21 mouse cellular contexts compared by ENCODE assay signal in the genomic region with DNA sequence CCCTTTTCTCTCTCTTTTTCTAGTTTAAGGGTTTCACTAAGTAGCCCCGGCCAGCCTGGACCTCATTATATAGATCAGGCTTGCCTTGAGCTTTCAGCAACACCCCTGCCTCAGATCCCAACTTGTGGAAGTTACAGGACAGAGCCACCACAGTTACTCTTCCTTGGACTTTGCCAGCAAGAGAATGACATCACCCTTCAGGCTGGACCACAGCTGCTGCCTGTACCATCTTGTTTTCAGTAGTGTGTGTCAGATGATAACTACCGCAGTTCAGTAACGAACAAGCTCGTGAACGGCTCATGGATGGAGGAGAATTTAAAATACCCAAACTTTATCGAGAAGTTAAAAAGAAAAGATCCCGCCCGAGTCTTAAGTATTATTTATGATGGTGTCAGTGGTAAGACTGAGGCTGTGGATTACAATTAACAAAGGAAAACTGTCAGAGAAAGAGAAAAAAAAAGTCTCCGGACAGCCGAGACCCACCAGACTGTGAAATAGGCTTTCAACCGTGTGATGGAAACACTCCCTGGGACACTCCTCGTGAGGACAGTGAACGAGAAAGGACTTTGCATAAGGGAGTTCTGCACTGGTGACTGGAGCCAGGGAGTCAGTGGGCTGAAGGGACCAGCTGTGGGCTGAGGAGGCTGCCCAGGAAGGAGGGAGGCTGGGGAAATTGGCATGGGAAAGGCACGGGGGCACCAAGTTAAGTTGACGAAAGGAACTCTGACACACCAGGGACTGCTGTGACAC. TPM values are rescaled to one million over a fixed set of nuclear protein-coding genes. Genes with fewer than 3 reads are reported as not detected.
DNase-seq lines count a peak whose midpoint lies in the region; ATAC-seq and TF ChIP-seq lines count a peak whose summit lies in the region.
"Had no signal": no experiment of that assay in that cellular context is flagged by ENCODE, and none has a peak within 500 bp of the region (broad histone marks: within the 10 kb centered on the region; RNA-seq: fewer than 3 reads in every experiment).

No protein-coding gene starts in this region.

- no peaks in the 10 kb centered on the region for H3K27me3 ChIP-seq in heart, embryonic 11.5 days (ENCODE audit: control insufficient read depth, insufficient read depth, low read length)
- H3K27me3 ChIP-seq in heart, embryonic 12.5 days (replicated peaks), result no peaks in the 10 kb centered on the region
- no peaks in the 10 kb centered on the region for H3K27me3 ChIP-seq in kidney, embryonic 14.5 days (ENCODE audit: control insufficient read depth, insufficient read depth, low read length)
- no peaks in the 10 kb centered on the region for H3K27me3 ChIP-seq in kidney, adult 2 months (replicated peaks; ENCODE audit: control insufficient read depth, insufficient read depth, low read length)
- no peaks in the 10 kb centered on the region for H3K27me3 ChIP-seq in midbrain, embryonic 12.5 days
- H3K27me3 ChIP-seq in midbrain, embryonic 16.5 days (ENCODE audit: control insufficient read depth, insufficient read depth, low read depth, low read length), result no peaks in the 10 kb centered on the region
- H3K27me3 ChIP-seq: heart, embryonic 15.5 days; stomach, embryonic 15.5 days had no signal

- 0 out of 2 replicates have a peak, but pooled peaks have one; percentile 42 for ATAC-seq in heart, embryonic 11.5 days (replicated peaks; ENCODE audit: insufficient number of reproducible peaks, low FRiP score, low TSS enrichment)
- no peak for ATAC-seq in heart, embryonic 12.5 days (ENCODE audit: insufficient number of reproducible peaks, low FRiP score)
- peak; percentile 89 for ATAC-seq in kidney, embryonic 14.5 days (ENCODE audit: low FRiP score, low TSS enrichment)
- peak; percentile 44; the same call in 1 of the 2 replicates for ATAC-seq in midbrain, embryonic 12.5 days (ENCODE audit: low FRiP score, low read depth)
- no peak for ATAC-seq in midbrain, embryonic 16.5 days
- ATAC-seq: forebrain, embryonic 14.5 days; inflammation-experienced regulatory T-cells, adult 6 months had no signal

- TF ChIP-seq POLR2A in kidney, adult 2 months (IDR thresholded peaks at IDR 0.05; ENCODE audit: low read depth, low read length), result no peak

- 72% methylated on average over 15 of the region's 15 CpGs for WGBS in heart, embryonic 11.5 days (ENCODE audit: insufficient replicate concordance)
- WGBS in heart, embryonic 12.5 days, result 72% methylated on average over 15 of the region's 15 CpGs
- WGBS in kidney, embryonic 14.5 days, result 35% methylated on average over 15 of the region's 15 CpGs
- 38% methylated on average over 15 of the region's 15 CpGs for WGBS in kidney, adult 2 months
- 46% methylated on average over 15 of the region's 15 CpGs for WGBS in midbrain, embryonic 12.5 days
- WGBS in midbrain, embryonic 16.5 days, result 34% methylated on average over 15 of the region's 15 CpGs

- H3K9me3 ChIP-seq in heart, embryonic 11.5 days (replicated peaks; ENCODE audit: control insufficient read depth, low read length), result no peaks in the 10 kb centered on the region
- no peaks in the 10 kb centered on the region for H3K9me3 ChIP-seq in heart, embryonic 12.5 days (replicated peaks)
- H3K9me3 ChIP-seq in kidney, embryonic 14.5 days (ENCODE audit: control insufficient read depth, low read length), result no peaks in the 10 kb centered on the region
- no peaks in the 10 kb centered on the region for H3K9me3 ChIP-seq in midbrain, embryonic 12.5 days
- H3K9me3 ChIP-seq in midbrain, embryonic 16.5 days (replicated peaks; ENCODE audit: control insufficient read depth, low read length, poor library complexity, severe bottlenecking), result no peaks in the 10 kb centered on the region
- H3K9me3 ChIP-seq: heart, embryonic 15.5 days; stomach, embryonic 15.5 days had no signal

- no peak overlapping the region for H3K27ac ChIP-seq in heart, embryonic 11.5 days (ENCODE audit: low read depth, low read length)
- H3K27ac ChIP-seq in heart, embryonic 12.5 days (ENCODE audit: poor library complexity, severe bottlenecking), result no peak overlapping the region
- H3K27ac ChIP-seq in kidney, embryonic 14.5 days (ENCODE audit: low read depth, low read length), result peak overlapping the region; percentile 32; the same call in 1 of the 2 replicates
- H3K27ac ChIP-seq in kidney, adult 2 months (ENCODE audit: insufficient read depth, low read depth, low read length), result no peak overlapping the region
- no peak overlapping the region for H3K27ac ChIP-seq in midbrain, embryonic 12.5 days (replicated peaks)
- H3K27ac ChIP-seq in midbrain, embryonic 16.5 days (ENCODE audit: low read length), result no peak overlapping the region
- H3K27ac ChIP-seq: heart, embryonic 15.5 days; left cerebral cortex, adult 2 months; stomach, embryonic 15.5 days had no signal

- no peak for TF ChIP-seq CTCF in kidney, adult 2 months (conservative IDR thresholded peaks at IDR 0.05; ENCODE audit: insufficient read depth, insufficient read length, low read depth, low read length)

- H3K9ac ChIP-seq in heart, embryonic 11.5 days (ENCODE audit: low read depth, low read length), result no peak overlapping the region
- H3K9ac ChIP-seq in heart, embryonic 12.5 days, result no peak overlapping the region
- no peak overlapping the region for H3K9ac ChIP-seq in kidney, embryonic 14.5 days (ENCODE audit: low read depth, low read length)
- no peak overlapping the region for H3K9ac ChIP-seq in midbrain, embryonic 12.5 days (replicated peaks)
- no peak overlapping the region for H3K9ac ChIP-seq in midbrain, embryonic 16.5 days (ENCODE audit: low read depth, low read length)
- H3K9ac ChIP-seq: heart, embryonic 15.5 days; stomach, embryonic 15.5 days had no signal

- no peak for DNase-seq in kidney, adult 2 months
- no peak for DNase-seq in layer of hippocampus, postnatal 36 days
- DNase-seq: adrenal gland, adult 2 months; cerebellum, adult 9-10 months; kidney, postnatal 10 days; lung, adult 18-20 months; lung, postnatal 14 days; right cerebral cortex, postnatal 25 days; thymus, adult 18-20 months; thymus, postnatal 4 days had no signal

- no peak overlapping the region for H3K4me3 ChIP-seq in heart, embryonic 11.5 days (ENCODE audit: low read depth, low read length)
- H3K4me3 ChIP-seq in heart, embryonic 12.5 days, result no peak overlapping the region
- H3K4me3 ChIP-seq in kidney, embryonic 14.5 days (ENCODE audit: low read length), result no peak overlapping the region
- H3K4me3 ChIP-seq in kidney, adult 2 months (ENCODE audit: insufficient read depth, low read depth, low read length), result no peak overlapping the region
- no peak overlapping the region for H3K4me3 ChIP-seq in midbrain, embryonic 12.5 days
- no peak overlapping the region for H3K4me3 ChIP-seq in midbrain, embryonic 16.5 days (ENCODE audit: low read depth, low read length)
- H3K4me3 ChIP-seq: heart, embryonic 15.5 days; left cerebral cortex, adult 2 months; stomach, embryonic 15.5 days had no signal

- H3K36me3 ChIP-seq in heart, embryonic 11.5 days (ENCODE audit: control insufficient read depth, insufficient read depth, low read length), result no peaks in the 10 kb centered on the region
- H3K36me3 ChIP-seq in heart, embryonic 12.5 days, result no peaks in the 10 kb centered on the region
- no peaks in the 10 kb centered on the region for H3K36me3 ChIP-seq in kidney, embryonic 14.5 days (ENCODE audit: control insufficient read depth, insufficient read depth, low read length)
- H3K36me3 ChIP-seq in kidney, adult 2 months (ENCODE audit: control insufficient read depth, insufficient read depth, low read length), result no peaks in the 10 kb centered on the region
- no peaks in the 10 kb centered on the region for H3K36me3 ChIP-seq in midbrain, embryonic 12.5 days
- no peaks in the 10 kb centered on the region for H3K36me3 ChIP-seq in midbrain, embryonic 16.5 days (ENCODE audit: control insufficient read depth, insufficient read depth, low read length)
- H3K36me3 ChIP-seq: heart, embryonic 15.5 days; stomach, embryonic 15.5 days had no signal

- peaks cover 15% of the 10 kb centered on the region for H3K4me1 ChIP-seq in heart, embryonic 11.5 days (ENCODE audit: control insufficient read depth, insufficient read depth, low read length)
- H3K4me1 ChIP-seq in heart, embryonic 12.5 days (replicated peaks), result peaks cover 16% of the 10 kb centered on the region
- peaks cover 10% of the 10 kb centered on the region; the same call in 1 of the 2 replicates for H3K4me1 ChIP-seq in kidney, embryonic 14.5 days (ENCODE audit: control insufficient read depth, insufficient read depth, low read length)
- peaks cover 5% of the 10 kb centered on the region; the same call in 1 of the 2 replicates for H3K4me1 ChIP-seq in kidney, adult 2 months (ENCODE audit: control insufficient read depth, insufficient read depth, low read length)
- peaks cover 14% of the 10 kb centered on the region for H3K4me1 ChIP-seq in midbrain, embryonic 12.5 days
- no peaks in the 10 kb centered on the region for H3K4me1 ChIP-seq in midbrain, embryonic 16.5 days (ENCODE audit: control insufficient read depth, insufficient read depth, low read length)
- H3K4me1 ChIP-seq: stomach, embryonic 15.5 days had no signal

- H3K4me2 ChIP-seq in heart, embryonic 11.5 days, result no peak overlapping the region
- H3K4me2 ChIP-seq in heart, embryonic 12.5 days, result no peak overlapping the region
- H3K4me2 ChIP-seq in kidney, embryonic 14.5 days (replicated peaks; ENCODE audit: low read depth, low read length), result no peak overlapping the region; the same call in 1 of the 2 replicates
- H3K4me2 ChIP-seq in midbrain, embryonic 12.5 days (replicated peaks), result peak overlapping the region; percentile 11; the same call in 1 of the 2 replicates
- H3K4me2 ChIP-seq in midbrain, embryonic 16.5 days (ENCODE audit: low read length), result no peak overlapping the region
- H3K4me2 ChIP-seq: heart, embryonic 15.5 days; liver, embryonic 11.5 days; stomach, embryonic 15.5 days had no signal

RNA-seq across cellular contexts. Expression of a gene that starts 20.7 kb away (rescaled TPM):
- polyA plus RNA-seq in heart, embryonic 11.5 days (2014; fragmentation: Nextera tagmentation; extraction: Ambion mirVana), result 6.1 and 8.1 TPM in 2 replicates
- 7.9 and 8.2 TPM in 2 replicates for polyA plus RNA-seq in heart, embryonic 12.5 days (2016; fragmentation: Nextera tagmentation; extraction: Ambion mirVana)
- 4.5 and 6.8 TPM in 2 replicates for polyA plus RNA-seq in kidney, embryonic 14.5 days (2014; fragmentation: Nextera tagmentation; extraction: Ambion mirVana)
- 1.8 and 2.7 TPM in 2 replicates for polyA plus RNA-seq in kidney, adult 2 months (2012; rRNA removed)
- 9.9 and 10.9 TPM in 2 replicates for polyA plus RNA-seq in midbrain, embryonic 12.5 days (2016; fragmentation: Nextera tagmentation; extraction: Ambion mirVana)
- polyA plus RNA-seq in midbrain, embryonic 16.5 days (2015; fragmentation: Nextera tagmentation; extraction: Ambion mirVana), result 6.5 and 8.6 TPM in 2 replicates
- total RNA-seq in layer of hippocampus, postnatal 36 days (2021), result 1 to 10 TPM; 6.0 to 6.8 TPM

RNA-seq across cellular contexts. Expression of a gene that starts 39.4 kb away (rescaled TPM):
- 25.3 and 29.5 TPM in 2 replicates for polyA plus RNA-seq in heart, embryonic 11.5 days (2014; fragmentation: Nextera tagmentation; extraction: Ambion mirVana)
- 24.5 and 25.3 TPM in 2 replicates for polyA plus RNA-seq in heart, embryonic 12.5 days (2016; fragmentation: Nextera tagmentation; extraction: Ambion mirVana)
- 28.5 and 29.3 TPM in 2 replicates for polyA plus RNA-seq in kidney, embryonic 14.5 days (2014; fragmentation: Nextera tagmentation; extraction: Ambion mirVana)
- 23.4 and 27.6 TPM in 2 replicates for polyA plus RNA-seq in kidney, adult 2 months (2012; rRNA removed)
- 16.6 and 16.8 TPM in 2 replicates for polyA plus RNA-seq in midbrain, embryonic 12.5 days (2016; fragmentation: Nextera tagmentation; extraction: Ambion mirVana)
- 32.2 and 32.8 TPM in 2 replicates for polyA plus RNA-seq in midbrain, embryonic 16.5 days (2015; fragmentation: Nextera tagmentation; extraction: Ambion mirVana)
- total RNA-seq in layer of hippocampus, postnatal 36 days (2021), result 10 to 100 TPM; 20.8 TPM

Comparison
In these comparisons a context has a peak if more than half of its experiments do, and no peak if none do; other contexts are left out.
1. ATAC-seq: peak in heart, embryonic 11.5 days (single experiment), kidney, embryonic 14.5 days (single experiment) and midbrain, embryonic 12.5 days (single experiment); none in heart, embryonic 12.5 days (single experiment) and midbrain, embryonic 16.5 days (single experiment).